8 mouse cellular contexts compared by ENCODE assay signal in the genomic region with DNA sequence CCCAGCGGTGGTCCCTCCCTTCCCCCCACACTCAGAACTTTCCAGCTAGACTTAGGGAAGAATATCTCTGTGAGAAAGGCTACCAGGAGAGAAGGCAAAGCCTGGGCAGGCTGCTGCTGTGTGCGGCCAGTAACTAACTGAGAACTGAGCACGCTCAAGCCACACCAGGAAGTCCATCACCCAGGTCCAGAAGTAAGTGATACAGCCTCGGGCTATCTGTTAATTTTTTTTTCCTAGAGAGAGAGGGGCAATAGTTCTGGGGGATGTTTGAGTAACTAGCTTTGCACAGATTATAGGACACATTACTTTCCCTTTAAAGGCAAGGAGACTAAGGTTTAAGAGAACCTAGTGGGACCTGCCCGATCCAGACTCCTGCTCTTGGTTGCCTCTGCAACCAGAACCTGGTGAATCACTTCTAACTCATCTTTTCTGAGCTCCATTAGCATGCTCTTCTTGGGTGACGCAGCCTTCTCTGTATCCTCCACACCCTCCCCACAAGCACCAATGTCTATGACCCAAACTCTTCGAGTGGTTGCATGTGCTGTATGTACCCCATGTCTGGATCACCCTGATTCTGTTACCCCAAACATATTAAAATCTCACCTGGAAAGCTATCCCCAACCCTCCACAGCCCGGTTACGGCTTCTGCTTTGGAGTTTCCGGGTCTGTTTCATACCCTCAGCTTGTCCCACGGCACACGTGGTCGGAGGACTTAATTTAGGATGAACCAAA. TPM values are rescaled to one million over a fixed set of nuclear protein-coding genes. Genes with fewer than 3 reads are reported as not detected.
DNase-seq lines count a peak whose midpoint lies in the region; ATAC-seq and TF ChIP-seq lines count a peak whose summit lies in the region.

No protein-coding gene starts in this region.

- H3K4me1 ChIP-seq in lung, embryonic 14.5 days (ENCODE audit: insufficient read depth), result peaks cover 9% of the 10 kb centered on the region; the same call in 1 of the 2 replicates
- H3K4me1 ChIP-seq in liver, postnatal 0 days (ENCODE audit: insufficient read depth), result peaks cover 22% of the 10 kb centered on the region

- H3K4me3 ChIP-seq in lung, embryonic 14.5 days (ENCODE audit: low read depth, low read length), result peak overlapping the region; percentile 86
- H3K4me3 ChIP-seq in liver, postnatal 0 days (ENCODE audit: low read depth, low read length), result peak overlapping the region; percentile 88

- H3K4me2 ChIP-seq in lung, embryonic 14.5 days, result peak overlapping the region; percentile 87
- H3K4me2 ChIP-seq in liver, postnatal 0 days (ENCODE audit: low read depth, low read length), result peak overlapping the region; percentile 98

- H3K9ac ChIP-seq in lung, embryonic 14.5 days, result peak overlapping the region; percentile 90
- peak overlapping the region; percentile 90 for H3K9ac ChIP-seq in liver, postnatal 0 days (replicated peaks)

- peak; percentile 50 for DNase-seq in lung, embryonic 14.5 days
- DNase-seq in lung, postnatal 25 days (ENCODE audit: low spot score), result no peak
- DNase-seq in liver, postnatal 0 days, result peak; percentile 35
- no peak for DNase-seq in adipocyte (ENCODE audit: low spot score)
- no peak for DNase-seq in c-Kit-positive CD71-positive TER-119-positive erythroid progenitor cells, embryonic 14.5 days (ENCODE audit: low spot score)
- DNase-seq in cerebellum, postnatal 14 days, result no peak

- peaks cover 10% of the 10 kb centered on the region for H3K36me3 ChIP-seq in lung, embryonic 14.5 days (ENCODE audit: insufficient read depth)
- peaks cover 13% of the 10 kb centered on the region for H3K36me3 ChIP-seq in liver, postnatal 0 days (replicated peaks; ENCODE audit: insufficient read depth, low read length)

- H3K27me3 ChIP-seq in lung, embryonic 14.5 days (ENCODE audit: insufficient read depth, low read length), result no peaks in the 10 kb centered on the region
- H3K27me3 ChIP-seq in liver, postnatal 0 days (ENCODE audit: insufficient read depth, low read length), result no peaks in the 10 kb centered on the region

- no peak for TF ChIP-seq EP300 in liver, postnatal 0 days (IDR thresholded peaks at IDR 0.05; ENCODE audit: low read depth)

- WGBS in lung, embryonic 14.5 days, result 4% methylated on average over 13 of the region's 13 CpGs
- WGBS in liver, postnatal 0 days (ENCODE audit: insufficient replicate concordance), result 2% methylated on average over 13 of the region's 13 CpGs

- no peaks in the 10 kb centered on the region for H3K9me3 ChIP-seq in lung, embryonic 14.5 days (ENCODE audit: low read depth, low read length)
- no peaks in the 10 kb centered on the region for H3K9me3 ChIP-seq in liver, postnatal 0 days (ENCODE audit: low read length)

- ATAC-seq in lung, embryonic 14.5 days (ENCODE audit: insufficient read depth), result 0 out of 2 replicates have a peak, but pooled peaks have one; percentile 13
- ATAC-seq in activated CD4-positive, CD25-positive, alpha-beta regulatory T cell, adult 4 months, result peak; percentile 30
- peak; percentile 29 for ATAC-seq in granulocyte monocyte progenitor cell, adult 5-6 weeks (replicated peaks; ENCODE audit: poor library complexity, severe bottlenecking)
- peak; percentile 33 for ATAC-seq in liver, postnatal 0 days

- TF ChIP-seq CTCF in lung, embryonic 14.5 days (IDR thresholded peaks at IDR 0.05; ENCODE audit: low read depth), result no peak
- TF ChIP-seq CTCF in liver, postnatal 0 days (IDR thresholded peaks at IDR 0.05; ENCODE audit: low read depth), result no peak

- H3K27ac ChIP-seq in lung, embryonic 14.5 days (ENCODE audit: low read depth), result 0 out of 2 replicates have a peak overlapping the region, but pooled peaks have one; percentile 75
- H3K27ac ChIP-seq in liver, postnatal 0 days (ENCODE audit: low read depth), result peak overlapping the region; percentile 85

RNA-seq across cellular contexts. Expression of gene Rcc1, which starts 8.8 kb away (rescaled TPM):
- 67.5 and 77.0 TPM in 2 replicates for polyA plus RNA-seq in lung, embryonic 14.5 days (2014; fragmentation: Nextera tagmentation; extraction: Ambion mirVana)
- 10 to 100 TPM in 1 of 2 experiments, 1 to 10 TPM in 1; 9.5 to 25.2 TPM for polyA plus RNA-seq in activated CD4-positive, CD25-positive, alpha-beta regulatory T cell, adult 4 months (2017; shearing (Covaris generic))
- 58.8 and 68.9 TPM in 2 replicates for total RNA-seq in granulocyte monocyte progenitor cell, adult 5-6 weeks (2014; fragmentation: Nextera tagmentation)
- total RNA-seq in granulocyte monocyte progenitor cell, adult 5-6 weeks (2017), result 46.8 and 53.3 TPM in 2 replicates
- polyA plus RNA-seq in liver, postnatal 0 days (2015; fragmentation: Nextera tagmentation; extraction: Ambion mirVana), result 21.3 and 25.6 TPM in 2 replicates

RNA-seq across cellular contexts. Expression of gene Trnau1ap, which starts 15.2 kb away (rescaled TPM):
- 69.9 and 71.8 TPM in 2 replicates for polyA plus RNA-seq in lung, embryonic 14.5 days (2014; fragmentation: Nextera tagmentation; extraction: Ambion mirVana)
- 10 to 100 TPM; 36.0 to 41.5 TPM for polyA plus RNA-seq in activated CD4-positive, CD25-positive, alpha-beta regulatory T cell, adult 4 months (2017; shearing (Covaris generic))
- 29.7 and 36.3 TPM in 2 replicates for total RNA-seq in granulocyte monocyte progenitor cell, adult 5-6 weeks (2014; fragmentation: Nextera tagmentation)
- total RNA-seq in granulocyte monocyte progenitor cell, adult 5-6 weeks (2017), result 37.8 and 54.9 TPM in 2 replicates
- 30.4 and 33.8 TPM in 2 replicates for polyA plus RNA-seq in liver, postnatal 0 days (2015; fragmentation: Nextera tagmentation; extraction: Ambion mirVana)

RNA-seq across cellular contexts. Expression of gene Rab42, which starts 41.4 kb away (rescaled TPM):
- 1.2 and 1.9 TPM in 2 replicates for polyA plus RNA-seq in lung, embryonic 14.5 days (2014; fragmentation: Nextera tagmentation; extraction: Ambion mirVana)
- polyA plus RNA-seq in activated CD4-positive, CD25-positive, alpha-beta regulatory T cell, adult 4 months (2017; shearing (Covaris generic)), result not detected
- 3.2 TPM in 1 of 2 replicates, not detected in the other for total RNA-seq in granulocyte monocyte progenitor cell, adult 5-6 weeks (2014; fragmentation: Nextera tagmentation)
- total RNA-seq in granulocyte monocyte progenitor cell, adult 5-6 weeks (2017), result not detected in 2 replicates
- 0.30 and 0.73 TPM in 2 replicates for polyA plus RNA-seq in liver, postnatal 0 days (2015; fragmentation: Nextera tagmentation; extraction: Ambion mirVana)

Comparison
In these comparisons a context has a peak if more than half of its experiments do, and no peak if none do; other contexts are left out.
1. DNase-seq: peak in lung, embryonic 14.5 days (single experiment) and liver, postnatal 0 days (single experiment); none in lung, postnatal 25 days (single experiment), adipocyte (single experiment), c-Kit-positive CD71-positive TER-119-positive erythroid progenitor cells, embryonic 14.5 days (single experiment) and cerebellum, postnatal 14 days (0 of 2).
2. Peak in every context shown above with its lines, with median percentiles within 50 percentile points of each other: ATAC-seq.